Mouse (Mus musculus) testis, postnatal 14 days (tissue): ENCODE data around the gene Slc30a1.

Experiments used
- DNase-seq: peaks from one replicate; pipeline ENCODE4 v3.0.0; 2021; ENCODE audit warnings: low spot score

Gene Slc30a1

DNA sequence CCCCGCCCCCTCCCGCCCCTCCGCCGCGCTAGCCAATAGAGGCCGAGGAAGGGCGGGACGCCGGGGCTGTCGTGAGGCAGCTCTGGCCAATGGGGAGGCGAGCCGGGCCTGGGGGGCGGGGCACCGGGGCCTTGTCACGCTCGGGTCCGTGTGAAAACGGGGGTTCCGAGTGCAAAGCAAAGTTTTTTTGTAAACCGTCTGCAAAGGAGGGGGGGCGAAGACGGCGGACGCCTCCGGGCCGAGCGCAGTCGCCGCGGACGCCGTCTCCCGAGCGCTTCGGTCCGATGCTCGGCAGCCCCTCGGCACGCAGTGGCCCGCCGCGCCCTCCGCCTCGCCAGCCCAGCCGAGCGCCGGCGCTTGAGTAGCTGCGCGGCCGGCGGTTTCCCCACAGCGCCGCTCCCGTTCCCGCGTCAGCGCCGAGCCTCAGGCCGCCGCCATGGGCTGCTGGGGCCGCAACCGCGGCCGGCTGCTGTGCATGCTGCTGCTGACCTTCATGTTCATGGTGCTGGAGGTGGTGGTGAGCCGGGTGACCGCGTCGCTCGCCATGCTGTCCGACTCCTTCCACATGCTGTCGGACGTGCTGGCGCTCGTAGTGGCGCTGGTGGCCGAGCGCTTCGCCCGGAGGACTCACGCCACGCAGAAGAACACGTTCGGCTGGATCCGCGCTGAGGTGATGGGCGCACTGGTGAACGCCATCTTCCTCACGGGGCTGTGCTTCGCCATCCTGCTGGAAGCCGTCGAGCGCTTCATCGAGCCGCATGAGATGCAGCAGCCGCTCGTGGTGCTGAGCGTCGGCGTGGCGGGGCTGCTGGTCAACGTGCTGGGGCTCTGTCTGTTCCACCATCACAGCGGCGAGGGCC, at the start of gene Slc30a1:
Gene Slc30a1, plus strand, starts transcription at position 197 of the 860 bp plus-strand sequence.
- DNase-seq = peak; percentile 99

DNA sequence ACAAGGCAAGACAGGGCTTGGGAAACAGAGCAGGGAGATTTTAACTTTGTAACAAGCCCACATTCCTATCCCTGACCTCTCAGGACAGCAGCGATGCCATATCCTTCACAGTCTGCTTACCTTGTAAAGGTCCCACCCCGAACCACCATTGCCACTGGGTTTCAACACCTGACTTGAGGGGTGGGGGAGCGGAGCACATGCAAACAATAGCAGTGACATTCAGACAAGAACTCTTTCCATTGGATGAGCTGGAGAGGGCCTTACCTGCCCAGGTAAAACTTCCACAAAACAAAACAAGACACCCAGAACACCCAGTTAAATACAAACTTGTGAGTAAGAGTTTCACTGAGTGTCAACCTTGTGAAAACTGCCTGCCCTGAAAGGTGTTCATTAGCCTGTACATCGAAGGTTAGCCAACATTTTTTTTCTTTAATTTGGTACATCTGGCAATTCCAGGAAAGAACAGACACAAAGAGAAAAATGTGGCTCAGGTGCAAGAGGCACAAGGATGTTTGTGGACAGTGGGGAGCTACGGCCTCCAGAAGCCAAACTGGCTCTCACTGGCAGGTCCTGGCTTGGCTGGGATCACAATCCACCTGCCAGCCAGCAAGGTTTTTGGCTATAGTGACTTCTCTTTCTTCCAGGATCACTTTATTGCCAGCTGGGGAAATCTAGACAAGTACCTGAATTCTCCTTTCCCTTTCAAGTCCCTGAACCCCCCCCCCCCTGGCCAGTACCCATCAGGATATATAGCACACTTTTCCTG, 49.5 kb upstream of the Slc30a1 start:
- DNase-seq = no peak

GRCm38 (mm10) chr1:191858136-191858535, 48.4 kb upstream of the Slc30a1 start:
- no peak for DNase-seq

GRCm38 (mm10) chr1:191859847-191860246, 46.7 kb upstream of the Slc30a1 start:
- no peak for DNase-seq

GRCm38 (mm10) chr1:191861247-191861646, 45.3 kb upstream of the Slc30a1 start:
- DNase-seq = no peak

- no peak for DNase-seq
Observed at GRCm38 (mm10) chr1:191863833-191864550, 42.6 kb upstream of the Slc30a1 start.

DNA sequence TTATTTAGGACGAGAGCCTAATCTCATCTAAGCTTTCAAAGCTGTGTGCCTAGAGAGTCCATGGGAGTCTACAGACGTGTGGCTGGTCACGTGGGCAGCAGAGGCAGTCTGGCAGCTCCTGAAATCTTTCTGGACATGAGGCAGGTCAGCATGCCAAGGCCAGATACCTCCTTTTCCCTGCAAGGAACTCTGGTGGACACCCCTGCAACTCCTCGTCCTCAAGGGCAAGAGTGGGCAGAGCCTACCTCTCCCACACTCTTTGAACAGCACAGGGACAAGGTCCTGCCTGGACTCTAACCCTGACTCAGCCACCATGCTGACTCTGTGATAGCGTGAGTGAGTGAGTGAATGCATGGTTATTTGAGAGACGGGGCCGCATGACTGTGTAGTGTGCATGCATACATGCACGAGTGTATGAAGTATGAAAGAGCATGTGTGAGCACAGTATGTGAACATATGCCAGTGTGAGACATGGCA, 42.0 kb upstream of the Slc30a1 start:
- peak; percentile 48 for DNase-seq

- DNase-seq = no peak
Observed at GRCm38 (mm10) chr1:191872076-191872710, 34.4 kb upstream of the Slc30a1 start.

- DNase-seq = no peak
Observed at GRCm38 (mm10) chr1:191875006-191875405, 31.6 kb upstream of the Slc30a1 start.

- DNase-seq = no peak
Observed at GRCm38 (mm10) chr1:191875683-191876305, 30.8 kb upstream of the Slc30a1 start.

DNA sequence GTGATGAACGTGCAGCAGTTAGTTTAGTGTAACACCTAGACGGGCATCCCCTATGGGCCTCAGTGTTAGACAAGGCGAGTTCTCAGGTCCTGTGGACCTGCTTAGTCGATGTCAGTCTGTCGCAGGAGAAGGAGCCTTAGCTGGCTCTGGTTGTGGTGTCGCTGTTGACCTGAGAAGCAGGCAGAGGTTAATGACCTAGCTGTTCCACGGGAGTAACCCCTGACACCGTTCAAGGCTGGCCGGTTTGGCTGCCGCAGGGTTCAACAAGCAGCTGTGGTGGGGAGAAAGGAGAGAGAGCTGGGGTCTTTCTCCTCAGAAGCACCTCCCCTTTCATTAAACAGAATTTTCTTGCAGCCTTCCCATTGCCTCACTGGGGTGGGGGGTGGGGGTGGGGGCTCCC, 28.9 kb upstream of the Slc30a1 start:
- no peak for DNase-seq

DNA sequence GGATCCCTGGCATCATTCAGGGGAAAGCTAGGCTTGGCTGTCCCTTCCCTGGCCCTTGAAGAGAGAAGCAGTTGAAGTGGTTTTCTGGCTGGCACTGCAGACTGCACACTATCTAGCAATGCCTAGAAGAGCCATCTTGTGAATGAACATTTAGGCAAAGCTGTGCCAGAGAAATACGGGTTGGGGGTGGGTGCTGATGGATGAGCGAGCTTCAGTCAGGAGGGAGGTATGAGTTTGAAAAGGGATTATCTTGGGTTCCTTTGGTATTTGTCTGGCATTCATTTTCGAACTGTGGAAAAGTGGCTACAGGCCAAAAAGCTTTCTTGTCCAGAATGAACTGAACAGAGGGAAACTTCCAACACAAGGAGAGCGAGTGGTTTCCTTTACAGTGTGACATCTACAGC, 28.0 kb upstream of the Slc30a1 start:
- DNase-seq = no peak

DNA sequence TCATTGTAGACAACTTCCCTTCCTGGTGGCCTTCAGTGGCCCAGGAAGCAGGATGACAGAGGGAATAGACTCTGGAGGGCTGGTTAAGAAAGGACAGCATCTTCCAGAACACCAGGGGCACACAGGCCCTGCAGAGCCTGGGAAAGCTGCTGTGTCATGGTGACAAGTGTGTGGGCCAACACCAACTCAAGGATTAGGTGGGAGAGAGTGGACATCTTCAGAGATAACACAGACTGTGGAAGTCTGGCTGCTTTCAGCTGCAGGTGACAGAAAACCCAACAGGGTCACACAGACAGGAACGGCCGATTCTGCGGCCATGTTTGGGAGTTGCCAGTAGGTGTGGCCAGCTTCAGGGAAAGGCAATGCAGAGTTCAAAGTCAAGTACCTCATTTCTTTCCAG, 26.3 kb upstream of the Slc30a1 start:
- DNase-seq = no peak

GRCm38 (mm10) chr1:191880921-191881609, 25.5 kb upstream of the Slc30a1 start:
- no peak for DNase-seq

DNA sequence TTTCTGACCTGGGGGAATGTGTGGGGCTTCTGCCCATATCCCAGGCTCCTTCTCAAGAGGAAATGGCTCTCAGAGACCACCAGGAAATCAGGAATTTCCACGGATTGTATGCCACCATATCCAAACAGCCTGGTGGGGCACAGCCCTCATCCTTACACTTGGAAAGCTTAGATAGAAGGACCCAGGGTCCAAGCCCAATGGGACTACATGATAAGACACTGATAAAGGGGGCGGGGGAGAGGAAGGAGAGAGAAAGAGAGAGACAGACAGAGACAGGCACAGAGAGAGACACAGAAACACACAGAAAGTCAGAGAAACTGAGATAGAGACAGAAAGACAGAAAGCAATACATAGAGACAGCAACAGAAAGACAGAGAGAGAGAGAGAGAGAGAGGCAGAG, 24.9 kb upstream of the Slc30a1 start:
- no peak for DNase-seq

- DNase-seq = no peak
Observed at GRCm38 (mm10) chr1:191882474-191883206, 23.9 kb upstream of the Slc30a1 start.

GRCm38 (mm10) chr1:191883654-191884053, 22.9 kb upstream of the Slc30a1 start:
- no peak for DNase-seq

DNA sequence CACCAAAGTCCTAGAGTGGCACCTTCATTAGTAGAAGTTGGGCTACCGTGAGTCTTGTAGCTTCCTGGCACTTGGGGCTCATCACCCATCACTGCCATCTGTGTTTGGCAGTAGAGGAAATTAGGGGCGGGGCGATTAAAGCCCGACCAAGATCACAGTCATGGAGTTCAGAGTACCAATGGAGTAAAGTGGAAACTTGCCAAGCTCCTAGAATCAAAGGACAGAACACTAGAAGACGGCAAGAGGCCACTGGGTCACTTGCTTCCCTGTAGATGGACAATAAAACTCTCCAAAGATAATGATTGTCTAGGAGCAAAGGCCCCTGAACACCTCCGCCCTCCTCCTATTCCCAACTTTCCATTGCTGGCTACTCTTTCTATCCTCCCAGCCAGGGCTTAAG, 14.7 kb upstream of the Slc30a1 start:
- no peak for DNase-seq

GRCm38 (mm10) chr1:191894386-191894785, 12.2 kb upstream of the Slc30a1 start:
- peak; percentile 48 for DNase-seq

DNA sequence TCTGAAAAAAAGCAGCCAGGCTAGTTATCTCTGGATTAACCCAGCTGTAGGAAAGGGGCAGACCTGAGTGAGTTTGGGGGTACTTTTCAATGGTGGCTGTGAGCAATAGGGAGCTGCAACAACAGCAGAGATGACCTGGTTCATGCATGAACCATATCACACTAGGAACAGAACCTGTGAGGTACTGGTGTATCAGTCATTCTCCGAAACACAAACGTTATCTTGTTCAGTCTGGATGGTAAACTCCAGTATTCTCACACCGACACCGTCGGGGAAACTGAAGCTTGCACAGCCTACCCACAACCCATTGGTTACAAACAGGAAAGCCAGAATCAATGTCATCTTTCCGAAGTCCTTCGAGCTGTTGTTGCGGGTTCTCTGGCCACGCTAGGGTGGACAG, 11.7 kb upstream of the Slc30a1 start:
- DNase-seq = no peak
